Mouse (Mus musculus) heart, embryonic 14.5 days (tissue): ENCODE data around the gene 2610507B11Rik. TPM values are rescaled to one million over a fixed set of nuclear protein-coding genes. Genes with fewer than 3 reads are reported as not detected.

Experiments
- ATAC-seq: fragments of 200-750 bp; cut with Nextera tagmentation; 2 replicates; pipeline ENCODE4 v1.8.0; 2017; ENCODE audit warnings: low read depth, moderate TSS enrichment; ENCODE audit not compliant: insufficient number of reproducible peaks, insufficient read depth, low FRiP score
- H3K27ac ChIP-seq, 2 experiments: fragments of 200-500 bp in 1 of 2; fragments of 300-500 bp in 1 of 2; sonication (generic) in 1 of 2; replicated peaks in 1 of 2; 2 replicates each; pipeline ENCODE4 v1.5.1; 2012 to 2014; ENCODE audit warnings: low read depth in 2 of 2, low read length in 2 of 2, control low read depth in 1 of 2, mild to moderate bottlenecking in 1 of 2, mixed read lengths in 1 of 2; ENCODE audit not compliant: control insufficient read depth in 1 of 2, insufficient read depth in 1 of 2
- H3K27me3 ChIP-seq: fragments of 300-500 bp; sonication (generic); 2 replicates; pipeline ENCODE4 v1.6.1; 2014; ENCODE audit warnings: mild to moderate bottlenecking, low read length, control low read depth; ENCODE audit not compliant: control insufficient read depth, insufficient read depth
- H3K36me3 ChIP-seq: fragments of 300-500 bp; sonication (generic); 2 replicates; pipeline ENCODE4 v1.6.1; 2014; ENCODE audit warnings: mild to moderate bottlenecking, control low read depth, low read length, mixed read lengths; ENCODE audit not compliant: control insufficient read depth, insufficient read depth
- H3K4me1 ChIP-seq, 2 experiments: fragments of 200-500 bp in 1 of 2; fragments of 300-500 bp in 1 of 2; sonication (generic) in 1 of 2; 2 replicates each; pipeline ENCODE4 v1.6.1; 2012 to 2014; ENCODE audit warnings: low read length in 2 of 2, control low read depth in 1 of 2, mixed read lengths in 1 of 2; ENCODE audit not compliant: control insufficient read depth in 2 of 2, insufficient read depth in 2 of 2
- H3K4me2 ChIP-seq: fragments of 300-500 bp; sonication (generic); 2 replicates; pipeline ENCODE4 v1.6.1; 2014; ENCODE audit warnings: mild to moderate bottlenecking, low read length
- H3K4me3 ChIP-seq, 2 experiments: fragments of 200-500 bp in 1 of 2; fragments of 300-500 bp in 1 of 2; sonication (generic) in 1 of 2; 2 replicates each; pipeline ENCODE4 v1.5.1; 2012 to 2014; ENCODE audit warnings: low read length in 2 of 2, mild to moderate bottlenecking in 2 of 2, control low read depth in 1 of 2, low read depth in 1 of 2, moderate library complexity in 1 of 2; ENCODE audit not compliant: control insufficient read depth in 1 of 2, insufficient read depth in 1 of 2
- H3K9ac ChIP-seq: fragments of 300-500 bp; sonication (generic); 2 replicates; pipeline ENCODE4 v1.6.1; 2014; ENCODE audit warnings: mild to moderate bottlenecking, low read length
- H3K9me3 ChIP-seq: fragments of 300-500 bp; sonication (generic); 2 replicates; pipeline ENCODE4 v1.6.1; 2016; ENCODE audit warnings: low read length, control low read depth; ENCODE audit not compliant: control insufficient read depth
- WGBS: fragments of 180-500 bp; shearing (Covaris S2); extraction: QIAGEN DNeasy Blood & Tissue Kit; methylation state at CpG from one replicate; pipeline ENCODE4 v1.1.7; 2014; 5-methylcytosine and 5-hydroxymethylcytosine counted together
- polyA plus RNA-seq: library from polyadenylated mRNA; unstranded; fragments of >200 nt; fragmentation: Nextera tagmentation; extraction: Ambion mirVana; gene quantifications from 2 replicates; pipeline ENCODE4 v1.2.1, GENCODE M21; 2014

2610507B11Rik gene
- polyA plus RNA-seq, 1 experiment from 2014 or later: 71.3 TPM

DNA sequence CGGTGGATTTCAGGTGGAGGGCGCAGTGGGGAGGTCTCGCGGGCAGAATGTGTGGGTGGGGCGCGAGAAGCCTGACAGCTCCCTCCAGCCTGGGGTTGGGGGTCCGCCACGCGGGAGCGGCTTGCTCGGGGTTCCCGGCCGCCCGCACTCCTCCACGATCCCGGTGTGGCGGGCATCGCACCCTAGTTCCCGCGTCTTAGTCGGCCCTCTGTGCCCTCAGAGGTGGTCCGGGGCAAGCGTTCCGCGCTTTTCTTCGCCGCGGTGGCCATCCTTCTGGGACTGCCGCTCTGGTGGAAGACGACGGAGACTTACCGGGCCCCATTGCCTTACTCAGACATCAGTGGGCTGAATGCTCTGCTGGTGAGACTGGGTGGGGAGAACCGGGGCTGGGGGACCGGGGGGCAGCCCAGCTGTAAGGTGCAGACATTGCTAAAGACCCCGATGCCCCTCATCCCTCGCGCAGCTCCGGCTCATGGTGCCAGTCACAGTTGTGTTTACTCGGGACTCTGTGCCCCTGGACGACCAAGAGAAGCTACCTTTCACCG is 67.0 kb downstream of the 2610507B11Rik start:
- peak overlapping the region; percentile 97 for H3K4me2 ChIP-seq
- peaks cover 4 to 6% of the 10 kb centered on the region in 2 experiments; a peak in 3 of 4 replicates for H3K4me1 ChIP-seq
- no peaks in the 10 kb centered on the region for H3K9me3 ChIP-seq
- peak overlapping the region; percentile 92 for H3K9ac ChIP-seq
- ATAC-seq: peak; percentile 23; the same call in 1 of the 2 replicates
- H3K36me3 ChIP-seq: peaks cover 9% of the 10 kb centered on the region
- no peaks in the 10 kb centered on the region for H3K27me3 ChIP-seq
- peak overlapping the region; percentile 88 to 94 for H3K4me3 ChIP-seq
- under 1% methylated on average over 41 of the region's 41 CpGs for WGBS
- no peak overlapping the region for H3K27ac ChIP-seq

- Histone ChIP-seq H3K4me2 (no peak overlapping the region), H3K27ac (no peak overlapping the region), H3K9ac (no peak overlapping the region), H3K9me3 (no peaks in the 10 kb centered on the region), H3K36me3 (peaks cover 43% of the 10 kb centered on the region), H3K4me1 (peaks cover 0 to 6% of the 10 kb centered on the region in 2 experiments; a peak in 1 of 4 replicates), H3K27me3 (no peaks in the 10 kb centered on the region), H3K4me3 (no peak overlapping the region)
- no peak for ATAC-seq
- 93% methylated on average over 12 of the region's 12 CpGs for WGBS
Measured at GRCm38 (mm10) chr11:78332676-78333075, 71.1 kb downstream of the 2610507B11Rik start.

DNA sequence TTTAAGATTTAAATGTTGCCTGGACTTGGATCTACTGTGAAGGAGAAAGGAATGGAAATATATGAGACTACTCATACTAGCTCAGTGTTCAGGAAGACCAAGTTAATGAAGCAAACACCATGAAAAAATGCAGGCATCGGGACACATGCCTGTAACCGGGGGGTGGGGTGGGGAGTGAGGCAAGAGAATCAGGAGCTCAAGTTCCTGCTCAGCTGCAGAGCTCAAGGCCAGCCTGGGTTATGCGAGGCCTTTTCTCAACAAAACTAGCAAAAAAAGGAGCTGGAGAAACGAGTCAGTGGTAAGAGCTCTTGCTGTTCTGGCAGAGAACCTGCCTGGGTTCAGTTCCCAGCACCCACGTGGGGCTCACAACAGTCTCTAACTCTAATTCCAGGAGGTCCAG is 72.4 kb downstream of the 2610507B11Rik start:
- H3K4me1 ChIP-seq: peaks cover 0 to 5% of the 10 kb centered on the region in 2 experiments; a peak in 1 of 4 replicates
- H3K27ac ChIP-seq: no peak overlapping the region
- no peak overlapping the region for H3K4me3 ChIP-seq
- peaks cover 51% of the 10 kb centered on the region for H3K36me3 ChIP-seq
- H3K4me2 ChIP-seq: no peak overlapping the region
- 95% methylated on average over 5 of the region's 5 CpGs for WGBS
- no peaks in the 10 kb centered on the region for H3K27me3 ChIP-seq
- H3K9ac ChIP-seq: no peak overlapping the region
- no peak for ATAC-seq
- H3K9me3 ChIP-seq: no peaks in the 10 kb centered on the region

- Histone ChIP-seq H3K27ac (no peak overlapping the region), H3K9me3 (no peaks in the 10 kb centered on the region), H3K36me3 (peaks cover 64% of the 10 kb centered on the region), H3K4me2 (no peak overlapping the region), H3K9ac (no peak overlapping the region), H3K4me3 (no peak overlapping the region), H3K4me1 (no peaks in the 10 kb centered on the region), H3K27me3 (no peaks in the 10 kb centered on the region)
- ATAC-seq: no peak
- 91% methylated on average over 8 of the region's 8 CpGs for WGBS
Measured at GRCm38 (mm10) chr11:78337040-78337439, 75.5 kb downstream of the 2610507B11Rik start.

Other genes starting within 250 kb of the 2610507B11Rik start
- gene Dhrs13, start 229.5 kb upstream of the 2610507B11Rik start, polyA plus RNA-seq: 14.4 and 18.0 TPM in 2 replicates
- 95.2 and 98.3 TPM in 2 replicates for gene Flot2, start 223.8 kb upstream of the 2610507B11Rik start, polyA plus RNA-seq
- gene Eral1, start 181.4 kb upstream of the 2610507B11Rik start, polyA plus RNA-seq: 23.9 and 25.7 TPM in 2 replicates
- gene Fam222b, start 167.1 kb upstream of the 2610507B11Rik start, polyA plus RNA-seq: 17.0 and 19.4 TPM in 2 replicates
- 18.5 and 25.6 TPM in 2 replicates for gene Traf4, start 96.2 kb upstream of the 2610507B11Rik start, polyA plus RNA-seq
- gene Nek8, start 85.1 kb upstream of the 2610507B11Rik start, polyA plus RNA-seq: 11.5 and 12.4 TPM in 2 replicates
- gene Tlcd1, start 85.0 kb upstream of the 2610507B11Rik start, polyA plus RNA-seq: 14.7 and 16.1 TPM in 2 replicates
- 968 and 1,084 TPM in 2 replicates for gene Rpl23a, start 78.2 kb upstream of the 2610507B11Rik start, polyA plus RNA-seq
- gene Rab34, start 73.3 kb upstream of the 2610507B11Rik start, polyA plus RNA-seq: 57.1 and 61.8 TPM in 2 replicates
- gene Proca1, start 68.4 kb upstream of the 2610507B11Rik start, polyA plus RNA-seq: 2.4 and 2.9 TPM in 2 replicates
- gene Sdf2, start 16.0 kb upstream of the 2610507B11Rik start, polyA plus RNA-seq: 65.2 and 75.8 TPM in 2 replicates
- gene Supt6, start 15.8 kb upstream of the 2610507B11Rik start, polyA plus RNA-seq: 13.8 and 15.5 TPM in 2 replicates
- 0.23 and 0.70 TPM in 2 replicates for gene BC030499, start 29.1 kb downstream of the 2610507B11Rik start, polyA plus RNA-seq
- gene Spag5, start 39.8 kb downstream of the 2610507B11Rik start, polyA plus RNA-seq: 23.6 and 25.0 TPM in 2 replicates
- 28.2 and 30.3 TPM in 2 replicates for gene Aldoc, start 61.2 kb downstream of the 2610507B11Rik start, polyA plus RNA-seq
- gene Pigs, start 66.7 kb downstream of the 2610507B11Rik start, polyA plus RNA-seq: 51.3 and 55.7 TPM in 2 replicates
- gene Unc119, start 81.7 kb downstream of the 2610507B11Rik start, polyA plus RNA-seq: 38.6 and 43.0 TPM in 2 replicates
- not detected in 2 replicates for gene Foxn1, start 124.8 kb downstream of the 2610507B11Rik start, polyA plus RNA-seq
- not detected in 2 replicates for gene Slc13a2, start 160.5 kb downstream of the 2610507B11Rik start, polyA plus RNA-seq
- gene Slc46a1, start 203.9 kb downstream of the 2610507B11Rik start, polyA plus RNA-seq: 6.2 and 8.1 TPM in 2 replicates
- gene Sarm1, start 236.0 kb downstream of the 2610507B11Rik start, polyA plus RNA-seq: 0.11 TPM in 1 of 2 replicates, not detected in the other
- 0.15 and 0.34 TPM in 2 replicates for gene Vtn, start 237.3 kb downstream of the 2610507B11Rik start, polyA plus RNA-seq
- not detected in 2 replicates for gene Sebox, start 241.7 kb downstream of the 2610507B11Rik start, polyA plus RNA-seq